Mouse (Mus musculus) left cerebral cortex, adult 8-10 months (tissue): ENCODE results near the gene Prcc. TPM values are rescaled to one million over a fixed set of nuclear protein-coding genes. Genes with fewer than 3 reads are reported as not detected.
"Not testable (repeated sequence)": the region's sequence is repeated elsewhere in the genome, so short reads cannot be mapped to it uniquely, and the experiment has no call there.

ENCODE experiments used
- DNase-seq, 2 experiments: peaks; one replicate each; pipeline ENCODE4 v3.0.0; 2022; ENCODE audit warnings: low spot score in 2 of 2
- total RNA-seq, 4 experiments: library from RNA; stranded (reverse); gene quantifications; 2 replicates each; pipeline ENCODE4 v1.2.4; 2022

Prcc gene
- total RNA-seq, 4 experiments from 2014 or later = 57.8 to 60.1 (median 58.8) TPM

DNA sequence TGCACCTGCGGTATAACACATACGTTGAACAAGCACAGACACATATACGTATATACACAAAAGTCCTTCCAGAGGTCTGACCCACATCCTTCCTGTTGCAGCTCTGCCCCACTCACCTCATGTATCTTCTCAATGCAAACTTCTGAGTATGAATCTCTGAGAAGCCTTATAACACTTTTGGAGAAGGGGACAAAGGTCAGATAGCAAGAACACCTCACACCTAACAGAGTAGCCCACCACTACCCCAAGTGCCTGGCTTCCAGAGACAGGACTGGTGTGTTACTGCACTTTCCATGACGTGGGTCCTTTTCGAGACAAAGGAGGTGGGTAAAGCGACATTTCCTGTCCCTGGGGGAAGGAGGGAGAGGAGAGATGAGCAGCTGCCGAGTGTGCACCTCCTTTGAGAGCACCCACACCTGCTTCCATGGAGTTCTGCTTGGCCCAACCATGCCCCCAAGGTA, 38.7 kb downstream of the Prcc start, which contains the start of gene Sh2d2a:
Sh2d2a (plus strand) TSS at position 106 of the 461 bp plus-strand sequence.
- DNase-seq = no peak

DNA sequence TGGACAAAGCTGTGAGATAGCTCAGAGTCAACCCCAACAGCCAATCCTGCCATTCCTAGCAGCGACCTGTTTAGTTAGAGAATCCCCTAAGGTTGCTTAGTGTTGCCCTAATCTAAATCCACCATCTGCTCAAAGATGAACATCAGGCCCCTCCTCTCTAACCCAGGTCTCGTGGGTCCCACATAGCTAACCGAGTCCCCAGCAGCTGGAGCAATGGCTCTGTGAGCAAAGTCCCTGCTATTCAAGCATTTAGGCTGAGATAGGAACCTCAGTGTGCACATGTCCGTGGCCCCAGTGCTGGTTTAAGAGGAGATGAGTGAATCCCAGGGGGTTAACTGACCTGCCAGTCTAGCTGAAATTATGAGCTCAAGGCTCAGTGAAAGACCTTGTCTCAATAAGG, 39.2 kb downstream of the Prcc start:
- no peak for DNase-seq

DNA sequence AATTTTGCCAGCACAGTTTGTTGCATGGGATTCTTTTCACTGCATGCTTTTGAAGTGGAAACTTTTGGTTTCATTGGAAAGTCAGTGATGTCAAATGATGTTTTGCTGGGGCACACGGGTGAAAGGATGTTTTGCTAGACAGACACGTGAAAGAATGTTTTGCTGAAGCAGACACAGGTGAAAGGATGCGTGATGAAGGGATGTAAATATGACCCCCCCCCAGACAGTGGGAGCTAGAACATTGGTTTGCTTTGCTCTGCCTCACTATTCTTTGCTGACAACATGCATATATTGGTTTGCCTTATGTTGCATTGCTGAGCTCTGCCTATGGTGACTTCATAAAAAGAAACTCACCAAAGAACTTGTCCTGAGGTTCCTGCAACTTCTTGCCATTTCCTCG, 40.4 kb downstream of the Prcc start:
- DNase-seq = no peak

DNA sequence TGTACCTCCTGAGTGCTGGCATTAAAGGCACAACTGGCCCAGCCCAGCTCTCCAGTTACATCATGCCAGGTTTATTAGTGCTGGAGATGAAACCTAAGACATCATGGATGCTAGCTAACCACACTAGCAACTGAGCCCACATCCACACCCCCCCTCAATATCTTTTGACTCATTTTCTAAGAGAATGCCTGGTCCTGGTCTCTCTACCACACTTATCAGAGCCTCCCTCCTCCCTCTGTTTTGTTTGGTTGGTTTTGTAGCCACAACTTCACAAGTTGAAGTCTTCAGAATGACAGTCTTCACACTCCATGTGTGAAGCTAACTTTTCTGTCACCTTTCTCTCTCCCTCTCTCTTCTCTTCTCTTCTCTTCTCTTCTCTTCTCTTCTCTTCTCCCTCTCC, 44.5 kb downstream of the Prcc start:
- DNase-seq = no peak

DNA sequence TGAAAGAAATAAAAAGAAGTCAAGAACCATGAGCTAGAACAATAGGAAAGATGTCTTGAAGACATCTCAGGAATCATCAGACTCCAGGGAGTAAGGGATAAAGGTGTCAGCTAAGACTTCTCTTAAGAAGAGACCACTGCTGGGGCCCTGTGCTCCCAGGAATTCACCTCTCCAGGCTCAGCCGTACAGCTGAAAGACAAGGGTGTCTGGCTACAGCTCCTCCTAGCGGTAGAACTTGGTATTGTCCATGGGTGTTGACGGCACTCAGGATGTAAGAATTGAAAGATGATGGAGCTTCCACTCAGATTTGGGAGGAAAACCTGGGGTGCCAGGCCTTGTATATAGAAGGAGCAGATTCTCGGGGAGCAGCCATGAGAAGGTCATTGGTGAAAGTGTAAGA, 46.8 kb downstream of the Prcc start:
- peak in 1 of 2 experiments; percentile 51 for DNase-seq

DNA sequence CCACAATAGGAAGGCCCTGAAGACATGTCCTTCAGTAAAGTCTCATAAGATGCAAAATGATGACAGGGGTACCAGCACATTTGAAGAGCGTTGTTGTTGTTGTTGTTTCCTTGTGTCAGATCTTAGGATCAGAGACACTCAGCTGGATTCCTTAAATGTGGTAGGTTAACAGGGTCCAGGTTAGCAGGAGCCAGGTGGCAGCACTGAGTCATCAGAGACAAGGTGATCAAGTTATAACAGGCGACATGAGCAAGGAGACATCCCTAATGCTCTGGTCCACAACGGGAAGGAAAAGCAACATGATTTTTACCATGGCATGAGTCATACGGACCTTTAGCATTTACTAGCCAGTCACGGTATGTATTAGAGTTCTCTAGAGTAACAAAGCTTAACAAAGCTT, 51.9 kb downstream of the Prcc start:
- DNase-seq = no peak

DNA sequence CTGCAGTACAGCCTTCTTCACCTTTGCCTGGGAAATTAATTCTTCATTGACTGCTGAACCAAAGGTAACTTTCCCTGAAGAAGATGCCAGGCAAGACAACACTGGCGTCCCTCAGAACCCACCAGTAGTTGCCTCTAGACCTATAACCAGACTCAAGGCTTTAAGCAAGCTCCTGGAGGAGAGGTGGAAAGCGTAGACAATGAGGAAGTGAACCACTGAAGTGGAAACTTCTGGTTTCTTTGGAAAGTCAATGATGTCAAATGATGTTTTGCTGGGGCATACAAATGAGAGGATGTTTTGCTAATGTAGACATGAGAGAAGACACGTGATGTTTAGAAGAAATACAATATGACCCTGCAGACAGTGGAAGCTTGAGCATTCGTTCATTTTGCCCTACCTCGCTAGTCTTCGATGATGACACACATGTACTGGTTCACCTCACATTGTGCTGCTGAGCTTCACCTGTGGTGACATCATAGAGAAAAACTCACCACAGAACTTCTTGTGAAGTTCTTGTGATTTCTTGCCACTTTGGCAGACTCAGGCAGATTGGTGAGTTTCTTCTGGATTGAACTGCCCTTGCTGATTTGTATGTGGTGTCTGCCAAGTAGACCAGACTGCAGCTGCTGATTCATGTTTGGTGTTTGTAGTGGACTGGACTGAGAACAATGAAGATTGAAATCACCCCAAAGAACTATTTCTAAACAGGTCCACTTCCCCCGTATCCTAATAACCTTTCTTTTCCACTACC, 53.1 kb downstream of the Prcc start:
- DNase-seq = no peak

DNA sequence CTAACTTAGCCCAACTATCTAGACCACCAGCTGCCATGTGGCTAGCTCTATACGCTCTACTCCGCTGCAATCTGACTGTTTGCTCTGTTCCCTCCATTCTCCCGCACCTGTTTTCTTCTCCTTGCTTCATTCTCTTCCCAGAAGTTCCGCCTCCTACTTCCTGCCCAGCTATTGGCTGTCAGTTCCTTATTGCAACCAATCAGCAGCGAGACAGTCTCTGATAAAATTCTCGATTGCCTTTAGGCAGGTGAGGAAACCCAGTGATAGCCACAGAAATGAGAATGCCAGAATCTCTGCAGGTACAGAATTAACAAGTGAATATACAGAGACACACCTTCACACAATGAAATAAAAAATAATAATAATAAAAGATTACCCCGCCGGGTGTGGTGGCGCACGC, 56.4 kb downstream of the Prcc start:
- DNase-seq = no peak

DNA sequence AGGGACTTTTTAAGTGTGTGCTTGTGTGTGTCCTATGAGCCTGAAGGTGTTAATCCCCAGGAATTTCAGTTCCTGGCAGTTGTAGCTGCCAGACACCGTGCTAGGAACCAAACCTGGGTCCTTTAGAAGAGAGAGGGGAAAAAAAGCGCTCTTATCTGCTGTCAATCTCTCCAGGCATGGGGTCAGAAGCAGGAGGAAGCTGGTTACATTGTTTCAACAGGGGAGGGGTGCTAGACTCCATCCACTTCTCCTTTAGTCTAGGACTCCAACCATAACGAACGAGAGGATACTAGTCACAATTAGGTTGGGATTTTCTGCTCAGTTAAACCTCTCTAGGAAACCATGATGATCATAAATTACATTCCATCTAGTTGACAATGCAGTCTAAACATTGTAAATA, 57.0 kb downstream of the Prcc start:
- DNase-seq = no peak

DNA sequence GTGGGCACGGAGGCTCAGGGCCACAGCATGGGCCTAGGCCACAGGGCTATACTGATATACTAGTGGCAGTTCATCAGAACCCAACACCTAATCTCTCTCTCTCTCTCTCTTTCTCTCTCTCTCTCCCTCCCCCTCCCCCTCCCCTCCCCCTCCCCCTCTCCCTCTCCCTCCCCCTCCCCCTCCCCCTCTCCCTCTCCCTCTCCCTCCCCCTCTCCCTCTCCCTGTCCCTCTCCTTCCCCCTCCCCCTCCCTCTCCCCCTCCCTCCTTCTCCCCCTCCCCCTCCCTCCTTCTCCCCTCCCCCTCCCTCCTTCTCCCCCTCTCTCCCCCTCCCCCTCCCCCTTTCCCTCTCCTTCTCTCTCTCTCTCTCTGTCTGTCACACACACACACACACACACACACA, 61.2 kb downstream of the Prcc start, which contains the start of gene Pear1:
Pear1 (minus strand) TSS at position 101 of the 400 bp plus-strand sequence.
- not testable (repeated sequence) for DNase-seq

DNA sequence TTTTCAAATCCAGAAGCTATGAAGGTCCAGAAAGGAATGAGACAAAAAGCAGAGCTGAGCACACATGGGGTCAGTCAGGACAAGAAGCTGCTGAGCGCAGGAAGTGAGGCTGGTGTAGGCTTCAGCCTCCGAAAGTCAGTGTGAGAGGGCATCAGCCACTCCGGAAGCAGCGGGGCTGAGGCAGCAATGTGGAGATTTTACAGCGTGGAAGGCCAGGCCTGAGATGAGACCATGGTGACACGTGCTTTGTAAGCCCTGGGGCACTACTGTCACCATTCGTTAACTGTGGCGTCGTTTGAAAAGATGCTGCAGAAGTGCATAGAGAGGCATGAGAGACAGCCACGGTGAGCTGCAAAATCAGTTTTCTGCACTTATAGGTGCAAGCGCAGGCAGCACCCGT, 67.2 kb downstream of the Prcc start:
- DNase-seq = no peak

DNA sequence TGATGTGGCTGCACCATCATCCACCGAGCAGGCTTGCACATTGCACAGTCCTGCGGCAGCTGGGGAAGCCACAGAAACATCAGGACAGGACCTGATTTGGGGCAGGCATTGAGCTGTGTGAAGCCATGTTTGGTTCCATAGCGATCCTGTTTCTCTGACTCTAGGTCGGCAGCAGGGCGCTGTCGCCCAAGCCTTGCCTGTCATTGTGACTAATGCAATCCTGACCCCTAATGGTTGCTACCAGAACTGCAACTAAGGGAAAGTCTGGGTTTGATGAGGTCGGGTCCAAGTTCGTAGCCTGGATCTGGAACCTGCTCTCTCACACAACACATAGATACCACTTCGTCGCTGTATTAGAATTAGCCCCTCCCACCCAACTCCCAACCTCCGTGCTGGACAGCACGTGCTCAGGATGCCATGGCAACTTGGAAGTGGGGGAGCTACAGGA, 68.7 kb downstream of the Prcc start:
- peak in 1 of 2 experiments; percentile 65 for DNase-seq

DNA sequence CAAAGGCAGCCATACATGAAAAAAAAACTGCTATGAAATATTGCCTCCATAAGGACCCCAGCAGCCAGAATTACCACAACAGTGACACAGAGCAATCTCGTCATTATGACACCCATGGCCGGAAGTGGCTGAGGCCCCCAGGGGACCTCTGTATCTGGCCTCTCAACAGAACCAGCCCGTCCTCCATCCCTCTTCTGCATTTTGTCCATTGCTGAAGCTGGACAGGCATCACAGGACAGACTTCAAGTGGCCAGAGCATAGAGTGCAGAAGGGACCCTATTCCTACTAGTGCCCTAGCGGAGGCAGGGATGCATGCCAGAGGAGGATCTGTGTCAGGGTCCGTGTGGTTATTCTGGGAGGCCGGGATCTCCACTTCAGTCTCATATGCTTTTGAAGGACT, 69.2 kb downstream of the Prcc start:
- DNase-seq = no peak

DNA sequence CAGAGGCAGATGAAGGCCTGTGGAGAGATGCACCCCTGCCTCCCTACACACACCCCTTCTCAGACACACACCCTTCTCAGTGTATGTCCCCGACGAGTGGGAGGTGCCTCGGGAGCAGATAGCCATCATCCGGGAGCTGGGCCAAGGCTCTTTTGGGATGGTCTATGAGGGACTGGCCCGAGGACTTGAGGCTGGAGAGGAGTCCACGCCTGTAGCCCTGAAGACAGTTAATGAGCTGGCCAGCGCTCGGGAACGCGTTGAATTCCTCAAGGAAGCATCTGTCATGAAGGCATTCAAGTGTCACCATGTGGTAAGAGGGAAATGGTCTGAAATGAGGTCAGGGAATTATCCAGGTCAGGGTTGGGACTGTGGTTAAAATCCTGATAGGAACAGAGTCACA, 72.5 kb downstream of the Prcc start:
- DNase-seq = no peak

DNA sequence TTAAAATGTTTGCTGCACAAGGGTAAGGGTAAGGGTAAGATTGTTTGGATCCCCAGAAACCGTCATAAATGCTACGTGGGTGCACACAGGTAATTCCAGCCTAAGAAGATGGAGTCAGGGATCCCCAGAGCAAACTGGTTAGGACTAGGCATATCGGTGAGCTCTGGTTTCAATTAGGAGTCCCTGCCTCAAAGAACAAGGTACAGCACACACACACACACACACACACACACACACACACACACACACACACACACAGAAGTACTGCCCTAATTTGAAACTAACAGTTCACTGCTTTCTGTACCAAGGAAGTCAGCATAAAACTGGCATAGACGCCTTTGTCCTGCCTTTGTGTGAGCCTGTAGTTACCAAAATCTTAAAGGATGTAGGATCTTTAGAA, 73.0 kb downstream of the Prcc start:
- DNase-seq = no peak

DNA sequence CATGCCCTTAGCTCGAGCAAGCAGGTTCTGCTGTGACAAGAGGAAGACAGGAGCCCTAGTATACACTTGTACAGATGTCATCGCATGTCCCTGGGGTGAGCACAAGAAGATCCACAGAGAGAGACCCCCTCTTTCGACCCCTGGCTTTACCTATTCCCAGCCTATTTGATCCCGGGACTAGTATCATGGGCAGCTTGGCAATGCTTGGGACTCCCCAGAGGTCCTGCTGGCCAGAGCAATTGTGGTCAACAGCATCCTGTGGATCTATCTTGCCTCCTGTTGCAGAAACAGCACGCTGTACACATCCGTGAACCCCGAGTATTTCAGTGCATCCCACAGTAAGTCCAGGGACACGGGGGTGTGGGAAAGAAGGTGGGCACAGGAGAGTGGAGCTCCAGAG, 74.1 kb downstream of the Prcc start:
- DNase-seq = no peak

DNA sequence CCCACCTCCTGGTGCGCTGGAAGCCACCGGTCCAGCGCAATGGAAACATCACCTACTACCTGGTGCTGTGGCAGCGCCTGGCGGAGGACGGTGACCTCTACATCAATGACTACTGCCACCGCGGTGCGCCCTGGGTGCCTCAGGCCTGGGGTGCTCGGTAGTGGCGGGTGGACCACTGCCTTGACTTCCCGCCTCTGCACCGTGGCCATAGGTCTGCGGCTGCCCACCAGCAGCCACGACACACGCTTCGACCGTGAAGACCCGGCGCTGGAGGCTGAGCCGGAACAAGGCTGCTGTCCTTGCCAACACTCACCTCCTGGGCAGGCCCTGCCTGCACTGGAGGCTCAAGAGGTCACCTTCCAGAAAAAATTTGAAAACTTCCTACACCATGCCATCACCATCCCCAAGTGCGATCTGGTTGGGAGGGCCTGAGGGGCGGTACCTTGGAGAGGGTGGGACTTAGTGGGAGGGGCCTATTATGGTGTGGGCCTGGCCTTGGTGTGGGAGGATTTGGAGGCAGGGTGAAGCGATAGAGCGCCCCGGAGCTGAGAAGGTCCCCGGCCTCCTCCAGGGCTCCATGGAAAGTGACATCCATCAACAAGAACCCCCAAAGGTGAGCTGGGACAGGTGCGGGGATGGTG, 76.0 kb downstream of the Prcc start:
- no peak for DNase-seq

Other genes starting within 250 kb of the Prcc start
- 1 to 10 TPM in 2 of 4 experiments, under 1 TPM in 2; 0.57 to 2.5 (median 1.3) TPM for gene Lrrc71, start 137.0 kb downstream of the Prcc start, total RNA-seq
- gene Ntrk1, start 90.4 kb downstream of the Prcc start, total RNA-seq = 1 to 10 TPM; 1.9 to 3.0 (median 2.5) TPM
- 1 to 10 TPM in 2 of 4 experiments, under 1 TPM in 2; 0.66 to 1.6 (median 1.1) TPM for gene Insrr, start 88.7 kb downstream of the Prcc start, total RNA-seq
- gene Pear1, start 61.3 kb downstream of the Prcc start, total RNA-seq = 10 to 100 TPM in 1 of 4 experiments, 1 to 10 TPM in 3; 8.3 to 10.1 (median 9.5) TPM
- not detected for gene Sh2d2a, start 38.9 kb downstream of the Prcc start, total RNA-seq
- gene Hdgf, start 20.7 kb upstream of the Prcc start, total RNA-seq = 100 to 1,000 TPM; 144 to 158 (median 146) TPM
- gene Mrpl24, start 33.9 kb upstream of the Prcc start, total RNA-seq = 10 to 100 TPM; 49.9 to 59.6 (median 50.5) TPM
- 10 to 100 TPM; 13.8 to 14.5 (median 14.1) TPM for gene Isg20l2, start 44.7 kb upstream of the Prcc start, total RNA-seq
- gene Rrnad1, start 45.1 kb upstream of the Prcc start, total RNA-seq = 10 to 100 TPM; 17.4 to 23.4 (median 20.6) TPM
- gene Crabp2, start 63.1 kb upstream of the Prcc start, total RNA-seq = 1 to 10 TPM; 4.9 to 6.5 (median 5.9) TPM
- 1 to 10 TPM; 4.0 to 5.5 (median 5.2) TPM for gene Nes, start 85.5 kb upstream of the Prcc start, total RNA-seq
- 100 to 1,000 TPM; 230 to 238 (median 233) TPM for gene Bcan, start 114.6 kb upstream of the Prcc start, total RNA-seq
- gene Hapln2, start 142.0 kb upstream of the Prcc start, total RNA-seq = 10 to 100 TPM; 23.0 to 35.7 (median 32.1) TPM
- gene Gpatch4, start 157.5 kb upstream of the Prcc start, total RNA-seq = 10 to 100 TPM; 16.7 to 19.5 (median 18.1) TPM
- 10 to 100 TPM; 75.8 to 85.5 (median 78.9) TPM for gene Naxe, start 172.9 kb upstream of the Prcc start, total RNA-seq
- gene Ttc24, start 192.7 kb upstream of the Prcc start, total RNA-seq = not detected
- gene Iqgap3, start 196.4 kb upstream of the Prcc start, total RNA-seq = 1 to 10 TPM in 1 of 4 experiments, under 1 TPM in 3; 0.28 to 1.2 (median 0.61) TPM